Mouse (Mus musculus) kidney, embryonic 16.5 days (tissue): ENCODE results near the gene Cox5a. TPM values are rescaled to one million over a fixed set of nuclear protein-coding genes. Genes with fewer than 3 reads are reported as not detected.

Experiments used
- ATAC-seq: fragments of 200-750 bp; cut with Nextera tagmentation; 2 replicates; pipeline ENCODE4 v1.8.0; 2017; ENCODE audit warnings: moderate TSS enrichment; ENCODE audit not compliant: low FRiP score, low TSS enrichment
- H3K27ac ChIP-seq: fragments of 300-500 bp; sonication (generic); 2 replicates; pipeline ENCODE4 v1.5.1; 2014; ENCODE audit warnings: low read length
- H3K27me3 ChIP-seq: fragments of 300-500 bp; sonication (generic); 2 replicates; pipeline ENCODE4 v1.6.1; 2014; ENCODE audit warnings: low read length, control low read depth, mixed read lengths; ENCODE audit not compliant: insufficient read depth
- H3K36me3 ChIP-seq: fragments of 300-500 bp; sonication (generic); 2 replicates; pipeline ENCODE4 v1.6.1; 2014; ENCODE audit warnings: low read length, control low read depth, mixed read lengths; ENCODE audit not compliant: insufficient read depth
- H3K4me1 ChIP-seq: fragments of 300-500 bp; sonication (generic); 2 replicates; pipeline ENCODE4 v1.6.1; 2014; ENCODE audit warnings: low read length, control low read depth, mixed read lengths; ENCODE audit not compliant: insufficient read depth
- H3K4me2 ChIP-seq: fragments of 300-500 bp; sonication (generic); replicated peaks from 2 replicates; pipeline ENCODE4 v1.6.1; 2014; ENCODE audit warnings: low read depth, low read length
- H3K4me3 ChIP-seq: fragments of 300-500 bp; sonication (generic); 2 replicates; pipeline ENCODE4 v1.5.1; 2014; ENCODE audit warnings: mild to moderate bottlenecking, low read length
- H3K9ac ChIP-seq: fragments of 300-500 bp; sonication (generic); replicated peaks from 2 replicates; pipeline ENCODE4 v1.6.1; 2014; ENCODE audit warnings: low read length
- H3K9me3 ChIP-seq: fragments of 300-500 bp; sonication (generic); 2 replicates; pipeline ENCODE4 v1.6.1; 2016; ENCODE audit warnings: low read length, control low read depth
- WGBS: fragments of 180-500 bp; shearing (Covaris S2); extraction: QIAGEN DNeasy Blood & Tissue Kit; methylation state at CpG from one replicate; pipeline ENCODE4 v1.1.7; 2014; 5-methylcytosine and 5-hydroxymethylcytosine counted together
- polyA plus RNA-seq: library from polyadenylated mRNA; unstranded; fragments of >200 nt; fragmentation: Nextera tagmentation; extraction: Ambion mirVana; gene quantifications from 2 replicates; pipeline ENCODE4 v1.2.1, GENCODE M21; 2015

The Cox5a gene
- 670 and 691 TPM in 2 replicates for polyA plus RNA-seq

DNA sequence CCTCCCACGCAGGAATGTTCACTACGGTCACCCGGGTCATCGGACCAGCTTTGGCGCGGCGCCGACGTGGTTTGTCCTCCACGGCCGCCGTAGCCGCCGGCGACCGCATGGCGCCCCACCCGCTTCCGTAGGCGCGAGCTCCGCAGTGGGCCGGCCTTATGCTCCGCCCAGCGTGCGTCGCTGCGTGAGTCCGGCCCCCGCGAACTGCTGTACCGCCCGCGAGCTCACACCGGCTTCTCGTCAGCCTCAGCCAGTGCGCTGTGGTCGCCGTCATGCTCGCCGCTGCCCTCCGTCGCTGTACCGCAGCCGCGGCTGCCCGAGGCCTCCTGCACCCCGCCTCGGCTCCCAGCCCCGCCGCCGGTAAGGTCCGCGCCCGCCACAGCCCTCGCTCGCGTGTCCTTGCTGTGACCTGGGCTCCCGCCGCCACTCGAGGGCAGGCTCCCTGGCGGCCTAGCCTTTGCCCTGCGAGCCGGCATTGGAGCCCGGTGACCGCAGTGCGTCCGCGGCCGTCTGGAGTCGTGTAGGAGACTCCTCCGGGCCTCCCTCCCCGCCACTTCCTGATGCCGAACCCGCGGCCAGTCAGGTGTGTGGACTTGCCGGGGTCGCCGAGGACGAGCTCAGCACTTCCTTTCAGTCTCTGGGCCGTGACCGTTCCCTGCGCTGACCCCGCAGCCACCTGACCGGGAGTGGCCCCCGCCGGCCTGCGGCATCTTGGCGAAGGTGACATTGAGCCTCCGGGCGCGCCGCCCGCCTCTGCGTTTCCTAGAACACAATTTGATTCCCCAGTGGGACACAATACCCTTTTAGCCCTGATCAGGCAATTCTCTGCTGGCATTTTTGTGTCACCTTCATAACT lies at the start of gene Cox5a:
Cox5a (plus strand) TSS at position 219 of the 856 bp plus-strand sequence.
- no peaks in the 10 kb centered on the region for H3K36me3 ChIP-seq
- H3K4me2 ChIP-seq = peak within 1 kb of the TSS; percentile 71
- peak within 1 kb of the TSS; percentile 94 for H3K27ac ChIP-seq
- peaks cover 28% of the 10 kb centered on the region for H3K4me1 ChIP-seq
- WGBS = under 1% methylated on average over 95 of the region's 95 CpGs
- peak within 1 kb of the TSS; percentile 98 for H3K4me3 ChIP-seq
- peak within 1 kb of the TSS; percentile 97 for H3K9ac ChIP-seq
- no peaks in the 10 kb centered on the region for H3K27me3 ChIP-seq
- ATAC-seq = peak; percentile 98
- H3K9me3 ChIP-seq = no peaks in the 10 kb centered on the region

DNA sequence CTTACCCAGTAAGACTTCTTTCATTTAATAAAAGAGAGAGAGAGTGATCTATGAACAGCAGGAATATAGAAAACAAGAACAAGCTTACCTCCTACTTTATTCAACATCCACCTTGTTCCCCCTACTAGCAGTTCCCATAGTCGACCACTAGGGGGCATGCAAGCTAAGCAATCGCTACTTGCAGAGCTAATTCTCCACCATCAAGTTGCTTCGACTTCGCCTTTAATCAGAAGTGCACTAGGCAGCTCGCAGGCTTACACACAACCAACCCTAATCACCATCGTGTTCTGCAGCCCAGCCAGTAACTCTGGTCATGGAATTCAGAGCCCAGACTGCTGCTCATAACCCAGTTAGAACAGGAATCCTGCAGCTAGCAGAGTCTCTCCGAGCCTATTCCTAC lies 35.3 kb upstream of the Cox5a start:
- Histone ChIP-seq H3K27me3 (no peaks in the 10 kb centered on the region; the same call in 1 of the 2 replicates), H3K4me3 (no peak overlapping the region), H3K27ac (no peak overlapping the region), H3K4me2 (no peak overlapping the region), H3K9me3 (no peaks in the 10 kb centered on the region), H3K9ac (no peak overlapping the region), H3K4me1 (no peaks in the 10 kb centered on the region), H3K36me3 (no peaks in the 10 kb centered on the region)
- 14% methylated on average over 7 of the region's 7 CpGs for WGBS
- no peak for ATAC-seq

DNA sequence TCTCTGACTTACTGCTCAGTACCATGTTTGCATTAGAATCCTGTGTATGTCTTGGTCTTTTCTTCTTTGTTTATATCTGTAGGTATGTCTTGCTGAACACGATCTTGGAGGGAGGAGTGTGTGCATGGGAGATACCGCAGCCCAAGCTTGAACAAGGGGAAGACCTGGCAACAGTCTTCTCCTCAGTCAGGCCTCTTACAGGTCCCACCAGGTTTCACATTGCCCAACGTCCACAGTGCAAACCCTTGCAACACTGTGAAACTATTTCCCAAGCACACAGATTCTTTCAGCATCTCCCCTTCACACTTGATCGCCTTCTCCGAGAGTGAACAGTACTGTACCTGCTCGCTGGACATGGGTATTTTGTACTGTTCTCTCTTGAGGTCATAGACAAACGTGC lies 33.3 kb upstream of the Cox5a start:
- no peak overlapping the region for H3K4me3 ChIP-seq
- H3K4me2 ChIP-seq = no peak overlapping the region
- no peaks in the 10 kb centered on the region for H3K4me1 ChIP-seq
- H3K9ac ChIP-seq = no peak overlapping the region
- H3K27ac ChIP-seq = no peak overlapping the region
- ATAC-seq = no peak
- 64% methylated on average over 7 of the region's 7 CpGs for WGBS
- H3K9me3 ChIP-seq = no peaks in the 10 kb centered on the region
- H3K36me3 ChIP-seq = no peaks in the 10 kb centered on the region
- no peaks in the 10 kb centered on the region; the same call in 1 of the 2 replicates for H3K27me3 ChIP-seq

DNA sequence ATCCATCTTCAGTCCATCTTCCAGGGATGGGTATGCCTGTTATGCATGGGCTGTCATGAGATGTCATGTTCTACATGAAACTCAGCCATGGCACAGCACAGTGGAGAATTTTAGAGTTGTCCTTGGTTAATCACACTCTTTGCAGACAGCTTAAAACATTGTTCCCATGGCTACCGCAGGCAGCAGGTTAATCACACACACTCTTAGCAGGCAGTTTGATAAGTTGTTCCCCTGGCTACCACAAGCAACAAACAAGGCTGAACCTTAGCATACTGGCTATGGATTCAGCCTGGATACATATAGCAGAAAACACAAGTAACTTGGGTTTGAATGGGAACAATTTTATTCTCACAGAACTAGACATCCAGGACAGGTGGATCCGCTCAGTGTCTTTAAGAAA lies 27.5 kb upstream of the Cox5a start:
- Histone ChIP-seq H3K36me3 (no peaks in the 10 kb centered on the region), H3K27me3 (peaks cover 7% of the 10 kb centered on the region; the same call in 1 of the 2 replicates), H3K4me2 (no peak overlapping the region), H3K27ac (no peak overlapping the region), H3K9ac (no peak overlapping the region), H3K9me3 (no peaks in the 10 kb centered on the region), H3K4me3 (no peak overlapping the region), H3K4me1 (no peaks in the 10 kb centered on the region)
- WGBS = 94% methylated on average over 2 of the region's 2 CpGs
- ATAC-seq = no peak

DNA sequence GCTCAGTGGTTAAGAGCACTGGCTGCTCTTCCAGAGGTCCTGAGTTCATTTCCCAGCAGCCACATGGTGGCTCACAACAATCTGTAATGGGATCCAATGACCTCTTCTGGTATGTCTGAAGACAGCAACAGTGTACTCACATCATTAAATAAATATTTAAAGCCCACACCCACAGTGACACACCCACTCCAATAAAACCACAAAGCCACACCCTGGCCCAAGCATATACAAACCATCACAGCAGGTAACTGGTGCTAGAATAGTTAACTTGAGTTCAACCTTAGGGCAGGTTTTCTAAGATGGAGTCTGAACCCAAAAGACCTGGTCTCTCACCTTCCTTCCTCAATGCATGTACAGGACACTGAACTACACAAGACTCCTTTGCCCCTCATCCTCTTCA lies 26.1 kb upstream of the Cox5a start:
- H3K27ac ChIP-seq = no peak overlapping the region
- H3K9ac ChIP-seq = no peak overlapping the region
- no peaks in the 10 kb centered on the region for H3K36me3 ChIP-seq
- no peak for ATAC-seq
- no peak overlapping the region for H3K4me3 ChIP-seq
- H3K27me3 ChIP-seq = peaks cover 15% of the 10 kb centered on the region; the same call in 1 of the 2 replicates
- no peak overlapping the region for H3K4me2 ChIP-seq
- H3K9me3 ChIP-seq = no peaks in the 10 kb centered on the region
- no peaks in the 10 kb centered on the region for H3K4me1 ChIP-seq

DNA sequence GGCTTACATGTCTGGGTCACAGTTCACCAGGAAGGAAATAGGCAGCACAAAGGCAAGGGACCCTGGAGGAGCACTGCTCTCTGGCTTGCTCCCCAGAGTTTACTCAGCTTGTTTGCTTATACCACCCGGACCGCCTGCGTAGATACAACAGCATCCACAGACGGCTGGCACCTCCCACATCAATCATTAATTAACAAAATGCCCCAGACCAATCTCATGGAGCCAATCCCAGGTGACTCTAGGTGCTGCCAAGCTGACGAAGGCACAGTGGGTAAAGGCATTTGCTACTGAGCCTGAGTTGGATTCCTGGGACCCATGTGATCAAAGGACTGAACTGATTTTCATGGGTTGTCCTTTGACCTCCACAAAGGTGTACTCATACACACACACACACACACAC lies 23.8 kb upstream of the Cox5a start:
- Histone ChIP-seq H3K27ac (no peak overlapping the region), H3K9ac (no peak overlapping the region), H3K36me3 (no peaks in the 10 kb centered on the region), H3K4me2 (no peak overlapping the region), H3K9me3 (no peaks in the 10 kb centered on the region), H3K4me1 (peaks cover 14% of the 10 kb centered on the region), H3K27me3 (peaks cover 37% of the 10 kb centered on the region), H3K4me3 (no peak overlapping the region)
- 54% methylated on average over 5 of the region's 5 CpGs for WGBS
- no peak for ATAC-seq

DNA sequence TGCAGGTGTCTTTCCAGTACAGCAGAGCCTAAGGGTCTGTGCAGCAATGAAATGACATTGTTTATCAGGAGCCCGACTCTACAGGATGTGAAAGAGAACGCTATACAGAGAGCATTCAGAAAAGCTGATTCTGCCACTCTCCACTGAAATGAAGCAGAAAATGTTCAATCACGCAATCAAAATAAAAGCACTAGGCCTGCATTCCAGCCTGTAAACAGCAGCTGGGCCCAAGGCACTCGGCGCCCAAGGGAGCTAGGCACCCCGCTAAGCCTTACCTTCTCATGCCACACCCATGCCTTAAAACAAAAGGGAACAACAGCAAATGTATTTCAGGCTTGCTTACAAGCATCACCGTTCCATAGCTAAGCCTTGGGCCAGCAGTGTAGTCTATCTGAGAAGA lies 22.5 kb upstream of the Cox5a start:
- H3K27me3 ChIP-seq = peaks cover 50% of the 10 kb centered on the region
- WGBS = 62% methylated on average over 7 of the region's 7 CpGs
- H3K9me3 ChIP-seq = no peaks in the 10 kb centered on the region
- H3K4me3 ChIP-seq = no peak overlapping the region
- H3K36me3 ChIP-seq = no peaks in the 10 kb centered on the region
- no peak overlapping the region for H3K4me2 ChIP-seq
- H3K4me1 ChIP-seq = peaks cover 27% of the 10 kb centered on the region
- H3K9ac ChIP-seq = no peak overlapping the region
- H3K27ac ChIP-seq = no peak overlapping the region
- ATAC-seq = no peak

DNA sequence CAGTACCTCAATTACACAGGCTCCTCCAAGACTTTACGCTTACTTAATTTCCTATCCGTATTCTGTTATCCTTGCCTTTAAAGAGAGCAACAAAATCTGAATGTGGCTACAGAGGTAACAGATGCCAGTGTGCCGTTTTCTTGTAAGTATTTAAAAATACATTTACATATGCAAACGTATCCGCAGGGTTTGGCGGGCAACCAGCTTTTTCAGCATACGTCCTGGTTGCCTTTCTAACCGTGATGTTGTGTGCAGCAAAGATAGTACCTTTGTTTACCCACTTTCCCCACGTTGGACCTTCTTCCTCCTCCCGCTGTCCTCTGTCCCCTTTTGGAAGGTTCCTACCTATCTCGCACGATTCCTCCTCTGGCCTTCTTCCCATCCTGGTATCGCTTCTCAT lies 19.6 kb upstream of the Cox5a start:
- no peaks in the 10 kb centered on the region for H3K9me3 ChIP-seq
- ATAC-seq = no peak
- peaks cover 79% of the 10 kb centered on the region for H3K27me3 ChIP-seq
- H3K4me1 ChIP-seq = peaks cover 52% of the 10 kb centered on the region
- H3K9ac ChIP-seq = 0 out of 2 replicates have a peak overlapping the region, but pooled peaks have one; percentile 1
- no peak overlapping the region for H3K27ac ChIP-seq
- H3K36me3 ChIP-seq = no peaks in the 10 kb centered on the region
- H3K4me3 ChIP-seq = peak overlapping the region; percentile 9
- H3K4me2 ChIP-seq = peak overlapping the region; percentile 93
- 7% methylated on average over 13 of the region's 13 CpGs for WGBS

DNA sequence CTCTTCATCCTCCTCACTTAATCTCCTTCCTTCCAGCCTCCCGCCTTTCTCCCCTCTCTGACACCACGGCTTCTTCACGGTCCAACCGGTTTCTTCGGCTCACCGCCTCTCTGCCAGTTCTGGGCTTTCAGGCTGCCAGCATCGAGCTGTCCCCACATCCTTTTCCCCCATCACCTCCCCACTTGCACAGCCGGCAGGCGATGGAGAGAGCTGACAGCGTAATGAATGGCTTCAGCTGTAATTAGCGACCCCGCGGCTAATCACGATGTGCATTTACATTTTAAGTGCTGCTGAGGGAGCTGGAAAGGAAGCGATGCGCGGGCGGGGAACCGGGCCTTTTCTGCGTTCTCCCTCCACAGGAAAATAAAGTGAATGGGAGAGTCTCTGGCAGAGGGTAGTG lies 19.2 kb upstream of the Cox5a start:
- H3K36me3 ChIP-seq = no peaks in the 10 kb centered on the region
- H3K4me3 ChIP-seq = peak overlapping the region; percentile 9
- H3K4me1 ChIP-seq = peaks cover 52% of the 10 kb centered on the region
- 0 out of 2 replicates have a peak overlapping the region, but pooled peaks have one; percentile 3 for H3K27ac ChIP-seq
- ATAC-seq = no peak
- WGBS = 1% methylated on average over 20 of the region's 20 CpGs
- peaks cover 77% of the 10 kb centered on the region for H3K27me3 ChIP-seq
- no peaks in the 10 kb centered on the region for H3K9me3 ChIP-seq
- 0 out of 2 replicates have a peak overlapping the region, but pooled peaks have one; percentile 1 for H3K9ac ChIP-seq
- H3K4me2 ChIP-seq = peak overlapping the region; percentile 93
